Mouse (Mus musculus): ENCODE results near the gene Il6ra.

The Il6ra gene

DNA sequence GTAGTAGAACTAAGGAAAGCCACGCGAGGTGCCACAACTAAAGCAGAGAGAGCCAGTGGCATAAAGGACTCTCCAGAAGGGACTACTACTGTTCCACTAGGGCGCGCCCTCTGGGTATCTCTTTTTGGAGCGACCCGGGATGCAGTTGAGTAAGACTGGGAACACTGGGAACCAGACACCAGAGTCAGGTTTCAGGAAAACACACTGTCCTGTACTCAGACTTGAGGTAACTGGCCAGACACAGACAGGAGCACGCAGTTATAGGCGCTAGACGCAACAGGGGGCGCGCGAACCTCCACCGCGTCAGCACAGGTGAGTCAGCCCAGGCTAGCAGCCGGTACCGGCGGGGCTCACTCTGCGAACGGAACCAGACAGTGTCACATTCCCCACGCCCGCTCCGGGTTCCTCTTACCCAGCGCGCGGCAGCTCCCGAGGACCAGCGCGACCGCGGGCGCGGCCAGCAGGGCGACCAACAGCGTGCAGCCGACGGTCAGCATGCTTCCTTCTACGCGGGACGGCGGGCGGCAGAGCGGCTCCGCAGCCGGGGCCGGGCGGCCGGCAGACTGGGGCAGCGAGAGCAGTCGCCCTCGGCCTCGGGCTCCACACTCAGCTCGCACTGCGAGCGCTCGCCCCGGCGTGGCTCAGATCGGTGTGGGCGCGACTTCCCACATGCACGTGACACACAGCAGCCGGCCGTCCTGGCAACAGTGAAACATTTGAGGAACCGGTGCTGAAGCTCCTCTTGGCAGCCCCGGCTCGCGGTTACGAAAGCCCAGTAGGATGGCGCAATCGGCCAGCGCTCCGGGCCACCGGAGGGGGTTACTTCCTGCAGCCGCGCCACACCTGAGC, at the start of gene Il6ra:
Gene Il6ra (minus strand): TSS at position 654 of the 849 bp plus-strand sequence.
- peak; percentile 34 to 39 for DNase-seq (ENCODE audit: low spot score in 2 of 2)

DNA sequence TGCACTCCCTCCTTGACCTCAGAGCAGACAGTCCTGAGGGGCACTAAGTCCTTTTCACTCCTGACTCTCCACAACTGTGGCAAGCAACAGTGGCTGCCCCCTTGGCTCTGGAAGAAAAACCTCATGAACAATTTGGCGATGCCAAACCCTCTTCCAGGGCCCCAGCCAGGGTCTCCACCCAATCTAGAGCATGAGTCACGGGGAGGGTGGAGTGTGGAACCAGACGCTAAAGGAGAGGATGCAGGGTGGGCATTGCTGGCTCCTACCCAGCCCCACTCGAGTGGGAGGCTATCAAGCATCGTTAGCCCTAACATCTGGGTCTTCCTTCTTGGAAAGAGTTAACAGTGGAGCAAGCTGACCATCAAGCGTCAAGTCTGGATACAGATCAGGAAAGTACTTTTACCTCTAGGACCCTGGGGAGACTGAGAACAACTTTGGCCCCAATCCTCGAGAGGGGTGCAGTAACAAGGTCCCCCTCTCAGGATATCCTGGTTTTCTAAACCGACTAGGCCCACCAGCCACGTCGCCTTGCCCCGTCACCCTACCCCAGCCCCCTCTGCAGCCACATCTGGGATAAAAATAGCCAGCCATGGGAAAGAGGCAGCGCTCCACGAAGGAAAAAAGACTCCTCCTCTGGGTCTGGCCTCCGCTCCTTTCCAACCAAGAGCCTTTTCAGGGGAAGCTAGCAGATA, 49.2 kb upstream of the Il6ra start:
- DNase-seq (ENCODE audit: low spot score in 2 of 2) = no peak

DNA sequence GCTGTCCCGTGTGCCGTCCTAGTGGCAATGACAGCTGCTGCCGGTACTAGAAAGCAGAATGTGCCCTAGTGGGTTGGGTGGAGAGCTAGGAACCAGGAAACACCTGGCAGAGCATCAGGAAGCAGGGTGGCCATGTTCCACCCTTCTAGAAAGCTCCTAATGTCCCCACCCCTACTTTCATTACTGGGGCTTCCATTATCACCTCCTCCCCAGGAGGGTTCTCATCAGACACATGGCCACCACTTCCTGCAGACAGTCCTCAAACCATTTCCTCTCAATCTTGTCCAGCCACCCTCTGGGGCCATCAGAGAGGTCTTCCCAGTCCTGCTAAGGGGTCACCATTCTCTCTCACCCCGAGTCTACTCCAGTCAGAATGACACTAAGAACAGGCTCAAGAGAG, 48.4 kb upstream of the Il6ra start:
- DNase-seq (ENCODE audit: low spot score in 2 of 2) = no peak

DNA sequence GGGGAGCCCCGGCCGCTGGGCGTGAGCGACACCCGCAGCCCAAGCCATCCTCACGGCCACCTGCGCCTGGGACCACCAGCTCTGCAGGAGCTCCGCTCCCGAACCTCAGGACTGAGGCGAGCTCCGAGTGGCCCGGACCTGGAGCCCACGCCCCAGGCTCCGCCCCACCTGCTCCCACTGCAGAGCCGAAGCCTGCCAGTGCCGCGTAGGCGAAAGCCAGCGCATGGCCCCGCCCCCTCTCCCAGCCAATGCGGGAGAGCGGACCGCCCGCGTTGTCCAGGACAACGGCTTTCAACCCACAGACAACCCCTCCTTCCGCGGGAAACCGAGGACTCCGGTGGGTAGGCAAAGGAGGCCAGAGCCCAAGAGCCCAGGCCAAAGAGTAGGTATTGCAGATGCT, 47.5 kb upstream of the Il6ra start:
- peak; percentile 77 for DNase-seq (ENCODE audit: low spot score in 2 of 2)

- no peak for DNase-seq (ENCODE audit: low spot score in 2 of 2)
Observed at GRCm38 (mm10) chr3:89959435-89959834, 46.4 kb upstream of the Il6ra start.

- DNase-seq (ENCODE audit: low spot score in 2 of 2) = no peak
Observed at GRCm38 (mm10) chr3:89957880-89958279, 44.9 kb upstream of the Il6ra start.

DNA sequence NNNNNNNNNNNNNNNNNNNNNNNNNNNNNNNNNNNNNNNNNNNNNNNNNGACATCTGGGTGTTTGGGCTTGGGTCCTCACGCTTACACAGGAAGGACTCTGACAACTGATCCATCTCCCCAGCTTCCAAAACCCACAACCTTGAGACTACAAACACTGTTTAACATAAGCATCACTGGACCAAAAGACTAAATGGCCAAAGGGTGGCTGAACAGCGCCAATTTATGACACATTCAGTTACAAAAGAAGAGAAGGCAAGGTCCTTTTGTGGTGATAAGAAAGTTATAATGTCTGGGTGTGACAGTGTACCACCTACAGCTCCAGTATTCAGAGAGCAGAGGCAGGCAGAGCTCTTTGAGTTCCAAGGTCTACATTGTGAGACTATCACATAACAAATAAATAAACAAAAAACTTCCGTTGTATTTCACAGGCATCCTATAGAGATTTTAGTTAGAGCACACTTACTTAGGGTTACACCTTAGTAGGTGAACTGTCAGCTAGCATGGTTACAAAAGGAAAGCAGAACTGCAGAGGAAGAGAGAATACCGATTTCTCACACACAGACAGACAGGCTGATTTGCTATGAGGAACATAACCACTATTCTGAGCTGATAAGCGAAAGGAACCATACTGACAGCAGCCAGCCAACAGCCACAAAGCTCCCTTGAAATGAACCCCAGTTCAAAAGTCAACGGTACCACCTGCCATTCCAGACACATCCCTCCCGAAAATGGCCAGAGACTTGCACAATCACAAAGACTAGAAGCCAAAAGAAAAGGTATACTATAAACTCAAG, 43.4 kb upstream of the Il6ra start:
- DNase-seq (ENCODE audit: low spot score in 2 of 2) = no peak

DNA sequence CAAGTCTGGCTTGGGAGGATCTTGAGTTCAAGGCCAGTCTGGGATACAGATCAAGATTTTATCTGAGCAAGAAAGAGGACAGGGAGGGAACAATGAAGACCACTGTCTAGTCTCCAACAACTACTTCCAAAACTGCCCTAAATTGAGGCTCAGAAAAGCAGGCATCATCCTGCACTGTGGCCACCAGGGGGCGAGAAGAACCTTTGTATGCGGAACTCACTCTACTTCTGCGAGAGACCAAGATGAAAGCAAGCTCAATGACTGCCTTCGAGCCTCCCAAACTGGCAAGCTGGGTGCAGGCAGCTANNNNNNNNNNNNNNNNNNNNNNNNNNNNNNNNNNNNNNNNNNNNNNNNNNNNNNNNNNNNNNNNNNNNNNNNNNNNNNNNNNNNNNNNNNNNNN, 40.4 kb upstream of the Il6ra start:
- DNase-seq (ENCODE audit: low spot score in 2 of 2) = peak; percentile 64 to 85

GRCm38 (mm10) chr3:89948655-89949054, 35.7 kb upstream of the Il6ra start:
- DNase-seq (ENCODE audit: low spot score in 2 of 2) = no peak

DNA sequence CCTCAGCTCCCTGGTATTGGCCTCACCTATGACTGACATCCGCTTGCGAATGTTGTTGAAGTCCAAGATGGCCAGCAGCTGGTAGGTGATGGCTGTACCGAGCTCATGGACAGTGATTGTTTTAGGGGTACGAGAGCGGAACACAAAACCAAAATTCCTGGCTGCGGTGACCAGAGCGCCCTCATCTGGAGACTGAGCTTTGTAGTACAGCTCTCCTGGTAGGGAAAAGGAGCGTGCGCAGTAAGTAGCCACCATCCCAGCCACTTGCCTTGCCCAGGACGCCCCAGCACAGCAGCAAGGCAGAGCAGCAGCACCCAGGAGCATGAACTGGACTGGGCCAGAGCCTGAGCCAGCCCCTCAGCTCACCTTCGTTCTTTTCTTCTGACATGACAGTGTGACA, 35.0 kb upstream of the Il6ra start:
- DNase-seq (ENCODE audit: low spot score in 2 of 2) = no peak

DNA sequence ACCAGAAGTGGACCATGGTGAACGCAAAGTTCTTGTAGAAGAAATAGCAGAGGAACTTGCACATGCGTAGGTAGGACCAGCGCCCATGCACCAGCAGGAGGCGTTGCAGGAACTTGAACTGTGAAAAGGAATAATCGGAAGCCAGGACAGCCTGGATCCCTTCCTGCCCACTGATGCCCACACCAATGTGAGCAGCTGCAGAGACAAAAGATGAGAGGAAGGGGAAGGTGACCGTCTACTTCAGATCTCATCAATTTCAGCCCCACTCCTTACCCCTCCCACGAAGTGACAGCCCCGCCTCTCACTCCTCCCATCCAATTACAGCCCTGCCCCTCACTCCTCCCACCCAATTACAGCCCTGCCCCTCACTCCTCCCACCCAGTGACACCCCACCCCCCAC, 32.0 kb upstream of the Il6ra start:
- no peak for DNase-seq (ENCODE audit: low spot score in 2 of 2)

GRCm38 (mm10) chr3:89942894-89943293, 29.9 kb upstream of the Il6ra start:
- no peak for DNase-seq (ENCODE audit: low spot score in 2 of 2)

DNA sequence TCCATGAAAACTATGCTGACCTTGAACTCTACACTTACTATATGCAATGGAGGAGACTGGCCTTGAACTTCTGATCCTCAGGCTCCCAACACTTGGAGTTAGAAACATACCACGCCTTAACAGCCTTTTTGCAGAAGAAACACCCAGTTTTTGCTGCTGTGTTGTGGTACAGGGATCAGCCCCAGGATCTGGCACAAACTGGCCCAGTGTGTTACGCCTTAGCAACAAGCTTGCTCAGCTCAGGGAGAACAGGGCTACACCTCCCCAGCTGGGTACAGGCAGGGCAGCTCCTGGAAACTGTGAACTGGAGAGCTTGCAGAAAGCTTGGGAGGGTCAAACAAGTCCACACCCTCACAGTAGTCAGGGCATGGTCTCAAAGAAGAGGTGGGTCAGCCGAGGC, 23.5 kb upstream of the Il6ra start:
- no peak for DNase-seq (ENCODE audit: low spot score in 2 of 2)

DNA sequence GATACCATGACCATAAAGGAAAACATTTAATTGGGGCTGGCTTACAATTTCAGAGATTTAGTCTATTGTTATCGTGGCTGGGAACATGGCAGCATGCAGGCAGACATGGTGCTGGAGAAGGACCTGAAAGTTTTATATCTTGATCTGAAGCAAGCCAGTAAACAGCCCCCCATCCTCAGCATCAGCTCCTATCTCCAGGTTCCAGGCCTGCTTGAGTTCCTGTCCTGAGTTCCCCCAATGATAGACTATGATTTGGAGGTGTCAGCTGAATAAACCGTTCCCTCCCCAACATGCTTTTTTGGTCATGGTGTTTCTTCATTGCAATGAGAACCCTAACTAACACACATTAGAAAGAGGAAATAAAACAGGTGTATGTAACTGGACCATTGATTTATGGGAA, 19.9 kb upstream of the Il6ra start:
- DNase-seq (ENCODE audit: low spot score in 2 of 2) = no peak

- no peak for DNase-seq (ENCODE audit: low spot score in 2 of 2)
Observed at GRCm38 (mm10) chr3:89928956-89929355, 16.0 kb upstream of the Il6ra start.

DNA sequence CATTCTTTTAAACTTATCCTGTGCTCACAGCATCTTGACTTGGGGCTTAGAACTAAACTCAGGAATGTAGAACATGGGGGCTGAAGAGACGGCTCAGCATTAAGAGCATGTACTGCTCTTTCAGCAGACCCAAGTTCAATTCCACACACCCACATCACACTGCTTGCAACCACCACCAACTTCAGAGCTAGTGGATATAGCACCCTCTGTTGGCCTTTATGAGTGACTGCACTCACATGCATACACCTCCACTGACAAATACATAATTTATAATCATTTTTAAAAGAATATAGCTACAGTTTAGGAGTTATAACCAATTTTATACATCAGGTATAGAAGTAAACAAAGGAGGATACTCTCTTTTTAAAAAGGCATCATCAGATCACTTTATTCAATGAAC, 13.4 kb upstream of the Il6ra start:
- no peak for DNase-seq (ENCODE audit: low spot score in 2 of 2)

DNA sequence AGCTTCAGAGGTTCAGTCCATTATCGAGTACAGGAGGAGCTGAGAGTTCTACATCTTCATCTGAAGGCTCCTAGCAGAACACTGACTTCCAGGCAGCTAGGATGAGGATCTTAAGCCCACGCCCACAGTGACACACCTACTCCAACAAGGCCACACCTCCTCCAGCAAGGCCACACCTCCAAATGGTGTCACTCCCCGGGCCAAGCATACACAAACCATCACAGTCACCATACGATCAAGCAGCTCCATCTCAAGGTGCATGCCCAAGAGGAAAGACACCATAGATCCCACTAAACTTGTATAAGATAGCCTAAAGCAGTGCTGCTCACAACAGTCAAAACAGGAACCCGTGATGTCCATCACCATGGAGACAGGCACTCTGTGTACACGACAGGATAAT, 7.7 kb upstream of the Il6ra start:
- no peak for DNase-seq (ENCODE audit: low spot score in 2 of 2)

GRCm38 (mm10) chr3:89917408-89917807, 4.4 kb upstream of the Il6ra start:
- no peak for DNase-seq (ENCODE audit: low spot score in 2 of 2)

DNA sequence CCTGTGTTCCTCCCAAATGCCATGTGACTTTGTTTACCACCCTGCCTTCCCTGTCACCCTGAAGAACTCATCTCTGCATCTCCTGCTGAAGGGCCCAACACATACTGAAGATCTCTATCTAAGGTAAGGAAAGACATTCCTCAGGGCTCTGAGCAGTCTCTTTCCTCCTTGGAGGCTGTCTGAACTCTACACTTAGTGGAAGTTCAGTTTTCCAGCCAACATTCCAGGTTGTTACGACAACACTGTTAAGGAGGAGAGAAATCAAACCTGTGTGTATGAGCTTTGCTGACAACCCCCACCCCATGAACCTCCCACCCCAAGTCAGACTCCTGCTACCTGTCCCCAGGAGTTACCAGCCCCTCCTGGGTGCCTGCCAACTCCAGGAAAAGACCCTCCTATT, 3.6 kb upstream of the Il6ra start:
- DNase-seq (ENCODE audit: low spot score in 2 of 2) = no peak

GRCm38 (mm10) chr3:89914700-89915099, 1.7 kb upstream of the Il6ra start:
- DNase-seq (ENCODE audit: low spot score in 2 of 2) = no peak

DNA sequence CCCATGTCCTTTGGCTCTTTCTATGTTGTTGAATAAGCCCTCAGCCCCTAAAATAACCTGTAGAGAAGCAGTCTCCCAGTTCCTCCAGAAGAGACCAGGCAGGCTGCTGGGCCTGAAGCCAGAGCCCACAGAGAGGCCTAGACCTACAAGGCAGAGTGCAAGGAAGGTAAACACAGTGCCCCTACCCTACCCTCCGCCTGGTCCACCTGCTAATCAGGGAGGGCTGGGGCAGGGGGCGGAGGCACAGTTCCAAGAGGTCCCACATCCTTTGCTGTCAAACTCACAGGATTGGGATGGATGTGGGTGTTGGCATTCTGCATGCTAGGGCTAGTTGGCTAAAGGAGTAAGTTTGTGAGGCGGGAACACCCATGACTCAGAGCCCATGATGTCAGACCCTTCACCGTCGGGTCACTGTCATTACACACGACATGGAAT, 871 bp downstream of the Il6ra start:
- no peak for DNase-seq (ENCODE audit: low spot score in 2 of 2)

DNA sequence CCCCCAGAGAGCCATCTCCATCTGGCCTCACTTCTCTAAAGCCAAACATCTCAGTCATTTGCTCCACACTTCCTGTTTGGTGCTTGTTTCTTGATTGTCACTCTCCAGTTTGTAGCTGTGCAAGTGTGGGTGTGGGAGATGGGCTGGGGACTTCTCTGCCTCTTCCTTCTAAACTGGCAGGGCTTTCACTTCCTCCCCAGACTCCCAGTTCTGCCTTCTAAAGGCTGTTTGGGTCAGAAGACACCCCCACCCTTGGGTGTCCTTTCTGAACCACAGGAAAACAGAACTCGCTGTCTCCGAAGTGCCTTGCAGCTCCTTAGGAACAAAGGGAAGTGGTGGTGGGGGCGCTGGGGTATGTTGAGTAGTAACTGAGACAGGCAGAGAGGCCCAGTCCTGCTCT, 1.8 kb downstream of the Il6ra start:
- no peak for DNase-seq (ENCODE audit: low spot score in 2 of 2)
